Mouse (Mus musculus): Measurements from ENCODE around the gene Ecm1.

Ecm1 gene

DNA sequence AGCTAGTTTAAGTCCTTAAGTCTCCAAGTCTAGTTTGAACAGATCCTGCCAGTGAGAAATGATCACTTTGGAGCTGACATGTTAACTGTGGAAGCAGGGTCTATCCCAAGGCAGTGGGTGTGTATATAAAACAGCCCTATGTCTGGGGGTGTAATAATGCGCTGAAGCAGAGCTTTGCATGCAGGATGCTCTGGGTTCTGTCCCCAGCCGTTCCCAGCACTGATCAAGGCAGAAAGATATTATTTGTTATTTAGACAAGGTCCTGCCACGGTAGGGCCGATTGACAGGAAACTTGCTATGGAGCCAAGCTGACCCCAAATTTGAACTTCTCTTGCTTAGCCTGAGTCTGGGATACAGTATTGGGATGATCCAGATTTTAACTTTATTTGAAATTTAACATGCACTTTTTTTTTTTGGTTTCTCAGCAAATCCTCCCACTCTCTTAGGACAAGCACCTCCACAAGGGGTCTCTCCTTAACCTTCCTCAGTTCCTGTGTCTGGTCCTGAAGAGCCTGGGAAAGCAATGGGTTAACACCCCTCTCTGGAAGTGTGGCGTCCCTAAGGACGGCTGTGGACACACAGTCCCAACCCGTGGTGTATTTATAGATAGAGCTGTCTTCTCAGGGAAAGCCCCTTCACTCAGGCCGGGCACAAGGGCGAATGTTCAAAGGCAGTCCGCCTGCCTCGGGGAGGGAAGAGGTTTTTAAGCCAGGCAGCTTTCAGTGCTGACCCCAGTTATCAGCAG lies 50.0 kb downstream of the Ecm1 start:
- DNase-seq = no peak

DNA sequence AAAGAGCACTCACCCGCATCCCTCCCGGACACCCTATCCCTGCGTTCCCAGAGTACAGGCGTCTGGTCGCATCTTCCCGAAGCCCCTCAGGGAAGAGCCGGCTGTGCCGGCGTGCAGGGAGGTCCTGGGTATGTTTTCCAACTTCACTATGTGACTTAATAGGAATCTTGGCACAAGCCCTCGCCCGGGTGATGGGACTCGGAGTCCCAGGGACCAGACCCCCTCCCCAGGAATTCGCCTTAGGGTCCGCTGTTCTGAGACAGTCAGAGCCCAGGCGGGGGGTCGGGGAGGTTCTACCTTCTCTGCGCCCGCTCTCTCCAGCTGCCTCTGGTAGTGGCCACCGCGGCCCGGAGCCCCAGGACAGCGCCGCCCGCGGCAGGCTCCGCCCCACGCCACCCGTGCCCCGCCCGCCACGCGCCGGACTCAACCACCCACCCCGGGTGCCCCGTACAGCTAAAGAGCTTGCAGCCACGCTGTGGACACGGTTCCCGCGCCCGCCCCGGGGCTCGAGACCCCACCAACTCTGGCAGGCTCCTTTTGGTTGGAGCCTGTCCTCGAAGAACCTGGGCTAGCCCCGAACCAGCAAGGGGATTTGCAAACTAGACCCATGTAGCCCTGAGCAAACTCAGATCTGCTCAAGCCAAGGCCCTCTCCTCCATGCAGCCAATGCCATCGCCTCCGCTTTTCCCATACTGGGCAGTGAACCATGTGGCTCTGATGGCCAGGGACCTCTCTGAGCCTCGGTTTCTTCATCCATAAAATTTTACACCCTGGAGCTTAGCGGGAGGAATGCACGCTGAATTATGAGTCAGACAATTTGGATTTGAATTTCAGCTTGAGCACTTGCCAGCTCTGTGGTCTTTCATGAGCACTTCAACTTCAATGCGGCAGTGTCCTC lies 51.6 kb downstream of the Ecm1 start, which contains the start of gene Adamtsl4:
Adamtsl4 (minus strand) TSS at position 394 of the 898 bp plus-strand sequence.
- DNase-seq = peak; percentile 61

DNA sequence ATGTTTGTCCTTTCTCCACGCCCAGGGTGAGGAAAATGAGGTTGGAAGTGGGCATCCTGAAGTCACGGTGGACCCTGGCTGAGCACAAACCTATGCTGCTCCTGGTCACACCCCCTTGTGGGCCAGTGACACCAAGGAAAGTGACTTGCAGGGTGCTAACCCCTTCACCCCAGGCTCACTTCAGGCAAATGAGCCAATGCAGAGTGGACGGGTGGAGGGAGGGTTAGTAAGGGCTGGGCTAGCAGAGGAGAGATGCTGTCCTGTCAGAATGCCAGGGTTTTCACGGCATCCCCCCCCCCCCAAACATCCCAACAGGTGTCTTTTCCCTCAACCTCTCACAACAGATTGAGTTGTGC lies 52.2 kb downstream of the Ecm1 start:
- no peak for DNase-seq

GRCm38 (mm10) chr3:95686492-95687167 lies 52.7 kb downstream of the Ecm1 start:
- no peak for DNase-seq

GRCm38 (mm10) chr3:95685701-95686100 lies 53.7 kb downstream of the Ecm1 start:
- no peak for DNase-seq

GRCm38 (mm10) chr3:95685301-95685700 lies 54.1 kb downstream of the Ecm1 start:
- no peak for DNase-seq

- no peak for DNase-seq
These were observed 54.5 kb downstream of the Ecm1 start for GRCm38 (mm10) chr3:95684846-95685245.

Measured in cerebellum, adult 9-10 months (tissue).